Mouse (Mus musculus): ENCODE results near the gene Tatdn3.

GRCm38 (mm10) chr1:191036554-191037334 is 26.0 kb downstream of the Tatdn3 start, which contains the start of gene Spata45:
- no peak for TF ChIP-seq POLR2A (IDR thresholded peaks at IDR 0.05; ENCODE audit: low read depth, low read length)
- no peak for TF ChIP-seq CTCF (IDR thresholded peaks at IDR 0.05; ENCODE audit: extremely low read depth, insufficient read length, insufficient replicate concordance, low read depth, low read length)

All from small intestine, adult 2 months (tissue).